Mouse (Mus musculus) lung, postnatal 25 days (tissue): ENCODE data around the gene Abhd11.
"Not testable (repeated sequence)": the region's sequence is repeated elsewhere in the genome, so short reads cannot be mapped to it uniquely, and the experiment has no call there.

ENCODE experiments used
- DNase-seq: peaks from one replicate; pipeline ENCODE4 v3.0.0; 2022; ENCODE audit warnings: low spot score

Abhd11 gene

DNA sequence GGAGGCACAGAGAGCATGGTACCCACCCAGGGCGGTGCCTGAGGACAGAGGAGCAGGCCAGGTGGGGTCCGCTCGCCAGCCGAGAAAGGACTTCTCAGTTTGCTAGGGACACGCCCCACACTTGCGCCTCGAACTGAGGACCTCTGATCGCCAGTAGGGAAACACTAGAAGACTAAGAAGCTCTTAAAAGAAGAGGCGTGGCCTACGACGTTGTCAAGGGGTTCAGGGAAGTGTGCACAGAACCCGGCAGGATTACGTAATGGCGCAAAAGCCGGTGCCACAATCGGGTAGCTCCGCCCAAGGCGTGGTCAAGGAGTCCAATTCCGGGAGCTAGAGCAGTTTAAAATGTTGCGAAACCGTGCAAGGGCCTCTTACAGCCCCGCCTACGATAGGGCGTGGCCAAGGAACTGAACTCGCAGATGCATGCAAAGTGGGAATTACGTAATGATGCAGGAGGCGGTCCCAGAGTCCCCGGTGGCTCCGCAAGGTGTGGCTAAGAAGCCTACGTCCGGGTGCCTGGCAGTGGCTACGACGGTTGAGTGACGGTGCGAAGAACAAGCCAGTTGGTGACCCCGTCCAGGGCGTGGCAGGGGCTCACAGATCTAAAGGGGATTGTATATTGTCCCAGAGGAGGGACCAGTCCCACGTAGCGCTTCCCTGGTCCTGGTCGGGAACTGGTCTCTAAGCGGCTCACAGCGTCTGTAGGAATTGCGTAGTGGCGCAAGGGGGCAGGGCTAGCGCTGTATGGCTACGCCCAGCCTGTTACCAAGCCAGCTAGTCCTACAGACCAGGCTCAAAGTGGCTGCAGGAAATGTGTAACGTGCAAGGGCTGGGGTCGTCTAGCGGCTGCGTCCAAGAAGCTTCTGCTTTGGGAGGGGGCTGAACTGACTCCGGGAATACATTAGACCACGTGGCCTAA is at the start of gene Abhd11:
Abhd11 (plus strand) TSS at position 482 of the 919 bp plus-strand sequence.
- DNase-seq, result peak; percentile 100

DNA sequence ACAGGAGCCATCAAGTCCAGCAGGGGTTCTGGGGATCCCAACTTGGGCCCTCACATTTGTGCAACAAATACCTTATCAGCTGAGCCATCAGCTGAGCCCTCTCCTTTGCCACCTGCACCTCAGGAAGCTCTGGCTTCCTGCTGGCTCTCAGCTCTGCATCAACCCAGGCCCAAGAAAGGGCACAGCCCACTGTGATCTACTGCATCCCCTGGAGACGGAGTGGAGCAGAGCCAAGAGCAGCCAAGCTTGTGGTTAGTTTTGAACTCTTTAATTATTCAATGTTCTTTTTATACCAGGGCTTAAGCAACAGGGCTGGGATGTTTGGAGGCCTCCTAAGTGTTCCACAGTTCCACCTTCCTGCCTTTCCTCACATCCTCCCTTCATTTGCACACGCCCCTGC is 48.5 kb upstream of the Abhd11 start:
- no peak for DNase-seq

DNA sequence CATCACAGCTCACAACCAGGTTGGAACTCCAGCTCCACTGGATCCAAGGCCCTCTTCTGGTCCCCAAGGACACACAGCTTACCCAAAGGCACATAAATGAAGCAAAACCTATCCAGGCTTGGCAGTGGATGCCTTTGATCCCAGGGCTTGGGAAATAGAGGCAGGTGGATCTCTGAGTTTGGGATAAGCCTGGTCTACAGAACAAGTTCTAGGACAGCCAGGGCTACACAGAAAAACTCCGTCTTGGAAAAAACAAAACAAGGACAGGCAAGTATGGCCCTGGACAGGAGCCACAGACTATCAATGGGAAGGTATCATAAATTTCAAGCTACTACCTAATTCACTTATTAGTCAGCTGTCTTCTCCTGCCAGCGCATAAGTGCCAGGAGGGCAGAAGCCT is 47.4 kb upstream of the Abhd11 start:
- DNase-seq, result no peak

DNA sequence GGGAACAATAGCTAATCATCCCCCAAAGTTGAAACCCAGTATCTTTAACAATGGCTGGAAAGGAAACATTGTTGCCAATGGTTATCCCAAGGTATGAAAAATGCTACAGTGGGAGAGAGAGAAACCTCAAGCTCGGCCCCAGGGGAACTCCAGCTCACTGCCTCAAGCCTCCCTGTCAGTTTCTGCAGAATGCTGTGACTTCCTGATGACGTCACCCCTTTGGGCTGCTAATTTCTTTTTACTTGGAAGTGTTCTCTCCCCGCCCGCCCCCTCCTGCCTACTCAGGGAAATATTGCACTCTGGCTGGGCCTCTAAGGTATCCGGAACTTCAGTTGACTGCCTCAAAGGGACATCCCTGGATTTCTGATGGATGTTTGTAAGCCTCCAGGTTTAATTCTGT is 45.4 kb upstream of the Abhd11 start:
- DNase-seq, result peak; percentile 62

DNA sequence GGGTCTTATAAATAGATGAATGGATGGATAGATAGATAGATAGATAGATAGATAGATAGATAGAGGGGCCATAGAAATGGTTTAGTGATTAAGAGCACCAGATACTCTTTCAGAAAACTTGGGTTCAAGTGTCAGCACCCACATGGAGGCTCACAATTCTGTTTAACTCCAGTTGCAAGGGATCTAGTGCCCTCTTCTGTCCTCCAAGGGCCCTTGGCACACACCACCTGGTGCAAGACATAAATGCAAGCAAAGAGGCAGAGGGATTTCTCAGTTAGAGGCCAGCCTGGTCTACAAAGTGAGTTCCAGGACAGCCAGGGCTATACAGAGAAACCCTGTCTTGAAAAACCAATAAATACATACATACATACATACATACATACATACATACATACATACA is 44.3 kb upstream of the Abhd11 start:
- not testable (repeated sequence) for DNase-seq

DNA sequence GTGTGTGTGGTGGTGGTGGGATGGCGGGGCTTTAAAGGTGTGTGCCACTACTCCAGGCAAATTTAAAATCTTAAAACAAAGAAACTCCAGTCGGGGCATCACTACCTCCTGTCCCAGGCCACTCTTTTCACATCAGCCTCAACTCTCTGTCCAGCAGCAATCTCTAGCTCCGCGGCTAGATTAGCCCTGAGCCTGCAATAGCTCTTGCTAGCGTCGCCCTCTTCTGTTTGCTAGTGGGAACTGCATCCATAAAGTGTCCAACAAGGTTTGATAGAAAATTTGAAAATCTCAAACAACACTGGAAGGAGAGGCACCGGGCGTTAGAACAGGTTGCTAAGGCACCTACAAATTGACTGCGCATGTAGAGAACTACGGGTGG is 43.5 kb upstream of the Abhd11 start:
- peak; percentile 85 for DNase-seq

DNA sequence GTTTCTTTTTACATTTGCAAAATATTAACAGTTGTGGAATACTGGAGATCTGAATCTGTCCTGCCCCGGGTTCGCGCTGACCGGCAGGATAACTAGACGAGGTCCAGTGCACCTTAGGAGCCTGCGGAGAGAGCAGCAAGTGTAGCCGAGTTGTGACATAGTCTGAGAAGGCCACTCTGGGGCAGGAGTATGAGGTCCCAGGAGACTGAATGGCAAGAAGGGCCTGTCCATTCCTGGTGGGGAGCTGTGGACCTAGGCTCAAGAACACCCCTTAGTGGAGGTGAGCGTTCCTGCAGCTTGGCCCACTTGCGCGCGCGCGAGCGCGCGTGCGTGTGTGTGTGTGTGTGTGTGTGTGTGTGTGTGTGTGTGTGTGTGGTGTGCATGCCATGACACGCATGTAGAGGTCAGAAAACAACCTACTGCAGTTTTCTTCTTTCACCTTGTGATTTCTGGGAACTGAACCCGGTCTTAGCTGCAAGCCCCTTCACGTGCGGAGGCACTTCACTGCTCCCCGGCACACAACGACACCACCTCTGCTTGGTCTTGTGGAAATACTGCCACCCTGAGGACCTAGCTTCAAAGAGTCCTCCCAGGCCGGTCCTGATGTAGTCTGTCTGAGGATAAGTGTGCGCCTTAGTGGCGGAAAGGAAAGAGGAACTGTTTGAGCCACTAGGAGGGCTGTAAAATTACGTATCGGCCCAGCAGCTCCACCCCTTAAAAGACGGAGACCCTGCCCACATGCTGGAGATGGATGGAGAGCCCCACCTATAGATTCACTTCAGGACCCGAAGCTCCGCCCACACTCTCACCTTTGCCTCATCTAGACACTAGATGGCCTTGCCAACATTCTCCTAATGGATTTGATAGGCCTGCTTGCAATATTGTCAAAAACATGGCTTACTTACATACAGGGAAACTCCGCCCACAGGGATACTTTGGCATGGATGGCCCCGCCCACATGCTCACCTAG is 42.8 kb upstream of the Abhd11 start:
- DNase-seq, result peak; percentile 74

DNA sequence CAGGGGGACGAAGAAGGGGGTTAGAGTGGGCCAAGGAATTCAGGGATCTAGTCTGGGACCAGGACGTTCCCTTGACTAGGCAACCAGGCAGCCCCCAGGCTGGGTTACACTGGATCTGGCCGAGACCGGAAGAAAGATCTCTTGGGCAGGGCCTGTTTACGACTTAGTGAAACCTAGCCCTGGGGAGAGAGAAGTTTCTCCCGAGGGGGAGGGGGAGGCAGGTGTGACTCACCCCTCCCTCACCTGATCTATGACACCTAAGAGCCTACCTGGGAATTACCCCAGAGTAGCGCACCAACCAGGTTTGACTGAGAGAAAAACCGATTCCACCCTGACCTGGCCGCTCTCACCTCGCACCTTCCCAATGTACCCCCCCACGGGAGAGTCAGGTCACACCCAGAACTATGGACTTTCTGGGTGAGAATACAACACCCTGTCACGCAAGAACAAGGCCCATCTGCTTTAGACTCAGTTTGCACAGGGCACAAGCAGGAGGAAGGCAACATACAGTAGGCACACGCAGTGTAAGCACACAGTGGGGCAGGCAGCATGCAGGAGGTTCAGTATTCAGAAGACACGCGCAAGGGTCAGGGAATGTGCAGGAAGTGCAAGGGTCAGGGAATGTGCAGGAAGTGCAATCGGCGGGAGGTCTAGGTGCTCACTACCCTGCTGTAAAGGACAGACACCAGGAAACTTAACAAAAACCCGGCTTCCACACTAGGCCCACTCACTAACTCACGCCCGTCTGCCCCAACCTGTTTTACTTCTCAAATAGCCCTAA is 41.6 kb upstream of the Abhd11 start:
- DNase-seq, result no peak

DNA sequence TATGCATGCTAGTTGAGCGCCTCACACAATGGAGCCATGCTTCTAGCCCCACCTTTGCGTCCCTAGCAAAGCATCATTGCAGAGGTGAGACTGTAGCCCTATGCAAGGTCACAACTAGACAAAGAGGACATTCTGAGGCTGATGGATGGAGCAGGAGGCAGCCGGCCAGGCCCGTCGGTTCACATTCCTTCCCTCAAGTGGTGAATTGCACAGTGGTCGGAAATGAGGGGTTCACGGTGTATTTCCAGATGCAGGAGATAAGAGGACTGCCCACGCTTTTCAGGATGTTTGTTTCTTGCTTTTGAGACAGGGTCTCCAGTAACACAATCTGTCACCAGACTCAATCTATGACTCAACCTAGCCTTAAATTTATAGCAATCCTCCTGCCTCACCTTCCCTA is 38.3 kb upstream of the Abhd11 start:
- DNase-seq, result no peak

DNA sequence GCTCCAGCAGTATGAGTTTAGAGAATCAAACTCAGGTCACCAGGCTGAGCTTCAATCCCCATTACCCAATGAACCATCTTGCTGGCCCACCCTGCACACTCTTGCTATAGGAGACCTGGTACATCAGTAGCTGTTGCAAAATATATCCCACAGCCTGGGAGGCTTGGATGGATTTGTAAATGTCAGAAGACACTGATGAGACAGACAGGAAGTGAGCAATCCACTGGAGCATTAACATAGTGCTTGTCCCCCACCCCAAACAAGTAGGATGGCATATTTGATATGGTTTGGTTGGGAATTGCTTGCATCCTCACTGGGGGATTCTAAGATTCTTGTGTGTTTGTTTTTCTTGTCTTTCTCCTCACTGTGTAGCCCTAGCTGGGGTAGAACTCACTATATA is 35.9 kb upstream of the Abhd11 start:
- no peak for DNase-seq

DNA sequence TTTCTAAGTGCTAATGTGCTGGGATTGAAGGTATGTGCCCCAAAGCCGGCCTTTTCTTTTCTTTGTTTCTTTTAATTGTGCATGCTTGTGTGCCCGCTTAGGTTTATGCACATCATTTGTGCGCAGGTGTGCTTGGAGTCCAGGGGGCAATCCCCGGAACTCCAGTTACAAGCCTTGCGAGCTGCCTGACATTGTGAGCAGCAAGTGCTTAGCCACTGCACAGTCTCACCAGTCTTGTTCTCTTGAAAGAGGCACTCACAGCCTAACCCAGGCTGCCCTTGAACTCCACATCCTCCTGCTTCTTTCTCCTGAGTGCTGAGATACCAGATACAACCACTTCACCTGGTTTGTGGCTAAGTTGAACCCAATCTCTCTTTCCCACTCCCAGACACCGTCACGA is 35.4 kb upstream of the Abhd11 start:
- no peak for DNase-seq

DNA sequence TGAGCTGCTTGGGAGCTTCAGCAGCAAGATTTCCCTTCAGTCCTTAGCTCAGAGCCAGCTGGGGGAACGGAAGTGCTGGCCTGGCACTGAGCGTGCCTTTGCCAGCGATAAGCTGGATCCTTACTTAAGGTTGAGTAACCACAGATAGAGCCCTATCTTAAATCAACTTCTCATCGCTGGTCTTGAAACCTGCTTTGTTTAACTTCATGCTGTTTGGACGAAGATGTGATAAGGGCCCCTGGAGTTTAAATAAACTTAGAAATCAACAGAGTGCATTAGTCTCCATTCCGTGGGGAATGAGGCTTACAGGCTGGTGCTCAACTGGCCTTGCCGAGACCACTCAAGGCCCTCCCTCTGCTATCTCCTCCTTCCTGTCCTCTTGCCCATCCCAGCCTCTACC is 34.7 kb upstream of the Abhd11 start:
- peak; percentile 63 for DNase-seq

DNA sequence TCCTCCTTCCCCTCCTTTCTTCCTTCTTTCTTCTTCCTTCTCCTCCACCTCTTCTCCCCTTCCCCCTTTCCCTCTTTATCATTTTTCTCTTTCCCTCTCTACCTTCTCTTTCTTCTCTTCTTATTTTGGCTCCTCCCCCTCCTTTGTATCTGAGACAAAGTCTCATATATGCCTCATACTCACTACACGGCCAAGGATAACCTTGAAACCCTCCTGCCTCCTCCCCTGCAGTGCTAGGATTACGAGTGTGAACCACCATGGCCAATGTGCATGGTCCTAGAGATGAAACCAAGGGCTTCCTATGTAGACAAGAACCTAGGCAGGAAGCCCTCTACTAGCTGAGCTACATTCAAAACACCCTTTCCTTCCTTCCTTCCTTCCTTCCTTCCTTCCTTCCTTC is 34.0 kb upstream of the Abhd11 start:
- no peak for DNase-seq

DNA sequence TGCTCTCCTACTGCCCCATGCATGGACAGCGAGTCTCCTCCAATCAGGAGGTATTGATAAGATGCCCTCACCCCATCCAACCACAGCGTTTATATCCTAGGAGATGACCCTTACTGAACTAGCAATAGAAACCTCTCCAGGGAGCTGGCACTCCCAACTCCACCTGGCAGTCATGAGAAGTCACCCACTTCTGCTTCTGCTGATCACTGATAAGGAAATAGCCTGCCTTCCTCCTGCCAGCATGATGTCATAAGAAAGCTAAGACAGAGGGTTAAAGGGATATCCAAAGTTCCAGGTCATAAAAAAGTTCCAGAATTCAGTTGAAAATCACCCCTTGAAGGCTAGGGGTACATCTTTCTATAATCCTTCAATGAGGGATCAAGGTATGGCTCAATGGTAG is 32.8 kb upstream of the Abhd11 start:
- no peak for DNase-seq

DNA sequence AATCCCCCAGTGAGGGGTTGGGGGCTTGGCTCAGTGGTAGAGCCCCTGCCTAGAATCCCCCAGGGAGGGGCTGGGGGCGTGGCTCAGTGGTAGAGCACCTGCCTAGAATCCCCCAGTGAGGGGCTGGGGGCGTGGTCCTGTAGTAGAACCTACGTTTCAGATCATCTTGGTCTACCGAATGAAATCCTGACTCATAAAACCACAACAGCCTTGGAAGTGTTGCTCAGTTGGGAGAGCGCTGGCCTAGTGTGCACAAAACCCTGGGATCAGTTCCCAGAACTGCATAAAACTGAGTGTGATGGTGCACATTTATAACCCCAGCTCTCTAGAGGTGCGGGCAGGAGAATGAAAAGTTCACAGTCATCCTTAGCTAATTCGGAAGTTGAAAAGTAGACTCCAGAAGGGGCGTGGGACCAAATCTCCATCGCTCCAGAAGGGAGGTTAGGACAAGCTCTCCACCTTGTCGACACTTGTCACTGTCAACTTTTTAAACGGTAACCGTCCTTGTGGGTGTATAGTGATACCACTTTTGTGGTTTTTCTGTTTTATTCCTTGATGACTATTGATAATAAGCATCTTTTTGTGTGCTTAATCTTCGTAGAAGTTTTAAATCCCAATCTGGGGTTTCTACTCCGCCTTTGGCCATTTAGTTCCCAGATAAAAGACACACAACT is 32.2 kb upstream of the Abhd11 start:
- no peak for DNase-seq

DNA sequence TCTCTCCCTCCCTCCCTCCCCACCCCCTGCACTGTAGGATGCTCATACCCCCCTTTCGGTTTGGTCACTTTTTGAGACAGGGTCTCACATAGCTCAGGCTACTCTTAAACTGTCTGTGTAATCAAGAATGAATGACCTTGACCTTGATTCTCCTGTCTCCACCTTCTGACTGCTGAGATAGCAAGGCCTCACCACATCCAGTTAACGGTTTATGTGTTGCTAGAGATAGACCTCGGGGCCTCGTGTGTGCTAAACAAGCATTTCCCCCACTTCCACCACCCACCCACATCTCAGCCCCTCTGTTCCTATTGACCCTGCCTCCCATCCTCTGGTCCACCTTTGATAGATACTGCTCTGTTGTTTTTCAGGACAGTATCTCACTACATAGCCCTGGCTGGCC is 31.1 kb upstream of the Abhd11 start:
- no peak for DNase-seq

DNA sequence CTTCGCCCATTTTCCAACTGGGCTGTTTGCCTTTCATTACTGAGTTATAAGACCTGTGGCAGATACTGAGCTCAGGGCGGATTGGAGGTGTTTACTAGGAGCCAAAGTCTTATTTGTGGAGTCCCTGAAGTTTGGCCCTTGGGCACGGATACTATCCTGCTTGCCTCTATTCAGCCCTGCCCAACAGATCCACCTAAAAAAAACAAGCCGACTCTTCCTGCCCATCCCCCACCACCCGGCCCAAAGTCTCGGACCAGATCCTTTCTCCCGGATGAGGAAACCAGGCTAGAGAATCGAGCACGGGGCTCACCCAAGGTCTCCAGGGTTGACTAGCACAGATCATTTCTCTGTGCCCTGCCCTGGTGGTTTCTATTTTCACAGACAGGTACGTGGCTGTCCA is 27.8 kb upstream of the Abhd11 start:
- DNase-seq, result no peak

DNA sequence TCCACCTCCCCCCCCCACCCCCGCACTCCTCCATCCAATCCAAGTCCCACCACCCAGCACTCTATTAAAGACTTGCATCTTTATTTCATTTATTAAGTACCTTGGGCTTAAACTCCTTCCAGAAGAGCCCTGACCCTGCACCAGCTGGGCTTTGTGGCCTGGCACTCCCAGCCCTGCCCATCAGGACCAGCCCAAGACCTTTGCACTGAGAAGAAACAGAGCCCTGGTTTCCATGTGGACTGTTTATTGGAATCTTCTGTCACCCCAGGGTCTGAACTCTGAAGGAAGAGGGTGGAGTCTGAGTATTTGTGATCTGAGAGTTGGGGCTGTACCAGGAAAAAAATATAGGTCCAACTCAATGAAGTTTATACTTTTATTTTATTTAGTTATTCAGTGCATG is 25.8 kb upstream of the Abhd11 start:
- DNase-seq, result no peak

DNA sequence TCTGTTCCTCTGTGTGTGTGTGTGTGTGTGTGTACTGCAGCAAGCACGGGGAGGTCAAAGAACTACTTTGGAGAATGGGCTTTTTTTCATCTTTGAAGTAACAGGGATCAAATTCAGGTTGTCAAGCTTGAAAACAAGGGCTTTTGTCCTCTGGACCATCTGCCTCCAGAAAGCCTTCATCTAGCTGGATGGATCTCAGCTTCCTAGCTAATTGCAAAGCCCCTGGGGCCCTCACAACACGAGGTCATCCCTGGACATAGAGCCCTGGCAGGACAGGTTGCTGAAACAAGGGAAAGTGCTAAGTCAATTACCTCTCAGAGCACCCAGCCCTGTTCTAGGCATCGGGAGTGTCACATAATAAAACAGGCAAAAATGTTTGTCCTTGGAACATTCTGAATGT is 25.2 kb upstream of the Abhd11 start:
- DNase-seq, result no peak

DNA sequence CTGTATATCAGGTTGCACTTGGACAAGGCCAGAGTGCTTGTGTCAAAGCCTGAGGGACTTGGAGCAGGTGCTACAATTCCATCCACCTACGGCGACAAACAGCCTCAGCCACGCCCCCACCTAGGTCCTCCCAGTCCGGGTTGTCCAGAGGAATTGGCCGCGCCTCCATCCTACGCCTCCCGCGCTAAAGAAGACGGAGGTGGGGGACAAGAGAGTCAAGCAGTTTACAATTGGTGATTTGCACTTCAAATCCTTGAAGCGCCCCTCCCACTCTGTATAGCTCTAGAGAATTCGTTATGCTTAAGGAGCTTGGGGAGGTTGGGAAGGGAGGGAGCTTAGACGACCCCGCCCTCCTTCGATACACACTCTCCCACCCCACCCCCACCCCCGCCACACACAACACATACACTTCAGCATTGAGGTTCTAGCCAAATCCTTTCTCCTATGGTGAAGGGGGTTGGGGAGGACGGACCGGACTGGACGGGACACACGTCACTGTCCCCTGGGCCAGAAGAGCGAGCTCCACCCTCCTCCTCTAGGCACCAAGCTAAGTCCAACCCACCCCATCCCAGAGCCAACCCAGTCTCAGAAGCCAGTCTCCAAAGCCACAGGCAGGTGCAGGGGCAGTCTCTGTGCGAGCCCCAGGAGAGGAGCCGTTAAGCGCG is 23.2 kb upstream of the Abhd11 start, which contains the start of gene Cldn3:
Cldn3 (plus strand) TSS at position 582 of the 665 bp plus-strand sequence.
- peak; percentile 90 for DNase-seq
